Mouse (Mus musculus): Measurements from ENCODE around the gene Ddx5. TPM values are rescaled to one million over a fixed set of nuclear protein-coding genes. Genes with fewer than 3 reads are reported as not detected.
"Not testable (repeated sequence)": the region's sequence is repeated elsewhere in the genome, so short reads cannot be mapped to it uniquely, and the experiment has no call there.

Ddx5 gene
- total RNA-seq, 1 experiment from 2014 or later, result 3,142 TPM

GRCm38 (mm10) chr11:106802069-106802627 is 13.2 kb upstream of the Ddx5 start:
- ATAC-seq (replicated peaks; ENCODE audit: insufficient number of reproducible peaks, low FRiP score, low TSS enrichment, poor library complexity, severe bottlenecking), result no peak

- ATAC-seq (replicated peaks; ENCODE audit: insufficient number of reproducible peaks, low FRiP score, low TSS enrichment, poor library complexity, severe bottlenecking), result no peak
Observed at GRCm38 (mm10) chr11:106795679-106796078, 6.7 kb upstream of the Ddx5 start.

DNA sequence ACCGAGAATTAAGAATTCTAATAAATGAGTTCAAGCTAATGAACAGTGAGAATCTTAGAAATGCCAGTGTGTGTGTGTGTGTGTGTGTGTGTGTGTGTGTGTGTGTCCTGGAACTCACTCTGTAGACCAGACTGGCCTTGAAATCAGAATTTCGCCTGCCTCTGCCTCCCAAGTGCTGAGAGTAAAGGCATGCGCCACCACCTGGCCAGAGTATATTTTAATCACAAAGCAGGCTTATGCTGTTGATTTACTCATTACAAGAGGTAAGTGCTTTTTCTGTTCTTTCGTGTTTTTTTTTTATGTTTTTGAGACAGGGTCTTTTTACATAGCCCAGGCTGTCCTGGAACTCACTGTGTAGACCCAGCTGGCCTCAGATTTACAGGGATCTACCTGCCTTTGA is 4.9 kb upstream of the Ddx5 start:
- ATAC-seq (replicated peaks; ENCODE audit: insufficient number of reproducible peaks, low FRiP score, low TSS enrichment, poor library complexity, severe bottlenecking), result no peak

- no peak for ATAC-seq (replicated peaks; ENCODE audit: insufficient number of reproducible peaks, low FRiP score, low TSS enrichment, poor library complexity, severe bottlenecking)
Observed at GRCm38 (mm10) chr11:106789649-106790048, 664 bp upstream of the Ddx5 start.

GRCm38 (mm10) chr11:106788026-106788774 is 785 bp downstream of the Ddx5 start:
- ATAC-seq (replicated peaks; ENCODE audit: insufficient number of reproducible peaks, low FRiP score, low TSS enrichment, poor library complexity, severe bottlenecking), result peak; percentile 64

GRCm38 (mm10) chr11:106787131-106788025 is 1.6 kb downstream of the Ddx5 start:
- peak; percentile 32 for ATAC-seq (replicated peaks; ENCODE audit: insufficient number of reproducible peaks, low FRiP score, low TSS enrichment, poor library complexity, severe bottlenecking)

GRCm38 (mm10) chr11:106785043-106785442 is 3.9 kb downstream of the Ddx5 start:
- ATAC-seq (replicated peaks; ENCODE audit: insufficient number of reproducible peaks, low FRiP score, low TSS enrichment, poor library complexity, severe bottlenecking), result no peak

GRCm38 (mm10) chr11:106784476-106784875 is 4.5 kb downstream of the Ddx5 start:
- ATAC-seq (replicated peaks; ENCODE audit: insufficient number of reproducible peaks, low FRiP score, low TSS enrichment, poor library complexity, severe bottlenecking), result no peak

DNA sequence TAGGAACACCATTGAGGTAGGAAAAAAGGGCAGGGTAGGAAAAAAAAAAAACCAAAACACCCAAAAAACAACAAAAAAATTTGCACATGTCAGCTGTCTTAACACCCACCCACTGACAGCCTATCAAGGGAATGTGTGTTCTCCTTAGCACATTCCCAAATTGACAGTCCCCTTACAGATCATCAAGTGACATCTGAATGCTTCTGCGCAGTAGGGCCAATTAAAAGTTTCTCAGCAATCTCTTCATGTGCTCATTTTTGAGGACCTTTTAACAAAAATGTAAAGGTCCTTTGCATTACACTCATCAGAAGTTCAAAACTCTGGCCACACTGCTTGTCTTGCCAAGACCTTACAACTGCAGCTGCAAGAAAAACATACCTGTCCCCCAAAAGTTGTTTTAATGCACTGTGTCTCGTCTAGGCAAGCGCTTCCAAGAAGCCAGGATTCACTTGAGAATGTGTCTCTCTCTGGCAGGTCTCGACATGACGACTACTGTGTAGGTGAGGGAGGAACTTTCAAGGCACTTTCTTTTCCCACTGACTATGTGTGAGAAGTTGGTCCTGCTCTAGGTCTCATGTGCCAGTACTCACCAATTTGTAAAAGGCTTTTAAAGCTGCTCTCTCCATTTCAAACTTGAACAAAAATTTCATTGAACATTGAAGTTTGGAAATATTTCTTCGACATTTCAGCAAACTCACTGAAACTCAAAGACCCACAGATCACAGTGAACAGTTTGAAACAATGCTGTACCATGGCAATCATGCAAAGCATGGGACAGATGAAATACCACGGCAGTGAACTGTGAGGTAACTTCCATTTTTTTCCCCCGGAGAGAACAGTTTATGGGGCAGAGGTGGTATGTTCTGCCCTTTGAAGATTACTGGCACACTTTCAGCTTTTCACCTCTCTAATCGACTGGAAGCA is 5.9 kb downstream of the Ddx5 start:
- no peak for ATAC-seq (replicated peaks; ENCODE audit: insufficient number of reproducible peaks, low FRiP score, low TSS enrichment, poor library complexity, severe bottlenecking)

- ATAC-seq (replicated peaks; ENCODE audit: insufficient number of reproducible peaks, low FRiP score, low TSS enrichment, poor library complexity, severe bottlenecking), result not testable (repeated sequence)
Observed at GRCm38 (mm10) chr11:106782271-106782670, 6.7 kb downstream of the Ddx5 start.

DNA sequence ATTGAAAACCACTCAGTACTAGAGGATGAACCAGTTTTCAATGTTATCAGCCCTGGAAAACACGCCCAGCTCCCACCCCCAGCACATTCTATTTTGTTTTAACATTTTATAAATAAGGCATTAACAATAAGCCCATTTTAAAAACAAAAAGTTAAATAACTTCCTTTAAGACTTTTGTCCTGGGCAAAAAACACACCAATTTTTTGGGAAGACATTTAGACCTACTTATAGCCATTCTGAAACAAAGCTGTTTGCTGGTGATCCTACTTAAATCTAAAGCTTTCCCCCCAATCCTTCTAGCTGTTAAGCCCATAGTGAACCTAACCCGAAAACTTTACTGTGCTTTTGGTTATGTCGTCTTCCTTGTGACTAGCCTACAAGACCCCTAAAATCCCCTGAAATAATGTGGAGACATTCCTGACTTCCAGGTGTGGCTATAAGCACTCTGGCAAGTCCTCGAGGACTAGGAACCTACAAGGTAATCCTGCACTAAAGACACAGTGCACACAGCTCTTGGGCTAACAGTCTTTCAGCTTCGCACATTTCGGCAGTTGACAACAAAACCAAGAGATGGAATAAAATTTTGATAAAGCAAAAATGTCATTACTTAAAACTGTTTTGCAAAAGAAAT is 8.3 kb downstream of the Ddx5 start:
- no peak for ATAC-seq (replicated peaks; ENCODE audit: insufficient number of reproducible peaks, low FRiP score, low TSS enrichment, poor library complexity, severe bottlenecking)

DNA sequence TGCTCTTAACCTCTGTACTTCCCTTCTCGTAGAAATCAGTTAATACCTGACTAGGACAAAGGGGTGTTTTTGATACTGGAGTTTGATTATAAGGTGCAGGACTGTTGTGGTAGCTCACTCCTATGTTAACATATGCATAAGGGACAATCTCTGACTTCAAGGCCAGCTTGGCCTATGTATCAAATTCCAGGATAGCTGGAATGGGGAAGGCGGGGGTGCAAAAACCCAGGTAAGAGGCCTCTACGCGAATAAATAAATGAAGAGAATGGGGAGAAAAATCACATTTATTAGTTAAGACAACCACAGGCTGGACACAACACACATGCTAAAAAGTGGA is 8.9 kb downstream of the Ddx5 start:
- ATAC-seq (replicated peaks; ENCODE audit: insufficient number of reproducible peaks, low FRiP score, low TSS enrichment, poor library complexity, severe bottlenecking), result no peak; the same call in 1 of the 2 replicates

DNA sequence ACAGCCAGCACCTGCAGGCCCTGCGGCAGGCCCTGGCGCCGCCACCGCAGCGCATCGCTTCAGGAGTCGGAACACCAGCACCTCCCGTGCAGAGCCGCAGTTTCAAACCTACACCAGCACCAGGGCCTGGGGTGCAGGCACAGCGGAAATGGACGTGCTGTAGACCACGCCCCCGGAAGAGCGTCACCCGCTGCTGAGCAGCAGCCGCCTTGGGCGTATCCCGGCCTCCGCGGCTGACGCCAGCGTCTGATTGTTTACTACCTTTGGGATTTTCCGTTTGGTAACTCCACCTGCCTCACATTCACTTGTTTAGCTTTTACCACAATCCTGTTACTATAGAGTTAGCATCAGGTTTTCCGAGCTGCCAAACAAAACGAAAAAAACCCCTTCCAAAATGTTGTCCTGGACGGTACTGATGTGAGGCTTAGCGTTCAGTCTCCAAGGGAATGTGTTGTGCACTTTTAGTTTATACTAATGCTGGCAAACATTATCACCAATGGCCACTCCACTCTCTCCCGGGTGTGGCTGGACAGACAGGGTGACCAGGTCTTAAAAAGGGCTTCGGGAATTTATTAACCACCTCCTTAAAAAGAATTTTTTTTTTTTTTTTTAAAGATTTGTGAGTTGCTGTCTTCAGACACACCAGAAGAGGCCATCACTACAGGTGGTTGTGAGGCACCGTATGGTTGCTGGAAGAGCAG is 9.4 kb downstream of the Ddx5 start, which contains the start of gene Polg2:
Gene Polg2 (minus strand): TSS at position 150 of the 701 bp plus-strand sequence.
- peak; percentile 85 for ATAC-seq (replicated peaks; ENCODE audit: insufficient number of reproducible peaks, low FRiP score, low TSS enrichment, poor library complexity, severe bottlenecking)

DNA sequence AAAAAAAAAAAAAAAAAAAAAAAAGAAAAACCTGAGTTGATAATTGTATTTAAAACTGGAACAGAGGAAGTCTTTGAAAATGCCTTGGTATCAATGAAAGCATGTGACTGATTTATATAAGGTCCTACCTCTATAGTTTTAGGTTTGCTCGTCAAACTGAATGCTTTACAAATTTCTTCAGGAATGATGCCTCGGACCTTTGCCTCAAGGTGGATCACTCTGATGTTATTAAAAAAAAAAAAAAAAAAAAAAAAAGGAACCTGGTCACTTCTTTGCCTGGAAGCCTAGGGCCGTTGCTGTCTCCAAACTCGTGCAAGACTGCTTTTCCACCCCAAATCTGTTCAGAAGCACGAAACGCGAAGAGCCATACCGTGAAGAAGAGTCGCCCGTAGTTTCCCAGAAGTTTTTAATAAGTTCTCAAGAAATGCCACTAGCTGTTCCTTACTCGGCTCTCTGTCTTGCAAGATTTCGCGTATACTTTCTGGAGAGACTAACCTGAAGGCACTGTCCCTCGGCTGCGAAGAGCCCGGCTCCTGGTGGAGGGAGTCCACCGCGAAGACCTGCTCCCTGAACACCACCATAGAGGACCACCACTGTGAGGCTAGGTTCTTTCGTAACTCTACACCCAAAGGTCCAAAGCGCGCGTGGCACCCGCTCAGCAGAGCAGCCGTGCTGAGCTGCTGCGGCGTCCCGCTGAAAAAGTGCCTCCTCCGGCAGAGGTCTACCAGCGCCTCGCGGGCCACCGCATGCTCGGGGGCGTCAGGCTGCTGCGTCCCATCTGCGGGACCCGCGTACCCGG is 10.2 kb downstream of the Ddx5 start:
- peak; percentile 20 for ATAC-seq (replicated peaks; ENCODE audit: insufficient number of reproducible peaks, low FRiP score, low TSS enrichment, poor library complexity, severe bottlenecking)

DNA sequence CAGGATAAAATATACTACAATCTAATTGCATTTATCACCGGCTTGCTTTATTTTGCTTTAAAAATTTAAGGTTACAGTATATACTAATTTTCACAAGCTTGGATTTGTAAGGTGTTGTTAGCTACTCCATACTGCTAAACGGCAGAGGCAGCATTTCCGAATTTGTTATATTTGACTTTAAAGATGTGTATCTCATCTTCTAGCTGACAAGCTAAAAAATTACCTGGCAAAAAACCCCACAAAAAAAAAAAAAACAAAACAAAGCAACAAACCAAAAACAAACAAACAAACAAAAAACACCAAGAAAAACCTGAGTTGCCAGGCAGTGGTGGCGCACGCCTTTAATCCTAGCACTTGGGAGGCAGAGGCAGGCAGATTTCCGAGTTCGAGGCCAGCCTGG is 10.9 kb downstream of the Ddx5 start:
- no peak for ATAC-seq (replicated peaks; ENCODE audit: insufficient number of reproducible peaks, low FRiP score, low TSS enrichment, poor library complexity, severe bottlenecking)

- ATAC-seq (replicated peaks; ENCODE audit: insufficient number of reproducible peaks, low FRiP score, low TSS enrichment, poor library complexity, severe bottlenecking), result no peak
Observed at GRCm38 (mm10) chr11:106777395-106777794, 11.6 kb downstream of the Ddx5 start.

DNA sequence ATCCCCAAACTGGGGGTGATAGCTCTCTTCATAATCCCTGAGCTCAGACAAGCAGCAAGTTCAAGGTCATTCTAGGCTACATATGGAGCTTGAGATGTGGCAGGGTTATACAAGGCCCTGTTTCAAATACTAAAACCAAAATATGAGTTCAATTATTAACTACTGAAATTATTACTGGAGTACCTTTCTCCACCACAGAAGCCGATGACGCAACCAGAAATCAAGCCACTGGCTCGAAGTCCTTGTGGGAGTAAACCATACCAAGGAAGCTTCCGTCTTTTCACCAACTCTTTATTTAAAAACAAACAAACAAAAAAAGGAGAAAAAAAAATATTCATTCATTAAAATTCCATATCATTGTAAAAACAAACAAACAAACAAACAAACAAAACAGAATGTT is 12.0 kb downstream of the Ddx5 start:
- no peak for ATAC-seq (replicated peaks; ENCODE audit: insufficient number of reproducible peaks, low FRiP score, low TSS enrichment, poor library complexity, severe bottlenecking)
